Mouse (Mus musculus): Measurements from ENCODE around the gene Col4a6. TPM values are rescaled to one million over a fixed set of nuclear protein-coding genes. Genes with fewer than 3 reads are reported as not detected.

Col4a6 gene
- total and polyA plus RNA-seq, 2 experiments from 2014 or later: 2.5 to 7.0 TPM

GRCm38 (mm10) chrX:141151182-141151581, 322.7 kb downstream of the Col4a6 start:
- H3K36me3 ChIP-seq (ENCODE audit: insufficient read depth, low read length): no peaks in the 10 kb centered on the region
- H3K4me2 ChIP-seq (ENCODE audit: low read depth, low read length): no peak overlapping the region
- H3K4me1 ChIP-seq (ENCODE audit: insufficient read depth, low read length): no peaks in the 10 kb centered on the region
- TF ChIP-seq CTCF (IDR thresholded peaks at IDR 0.05; ENCODE audit: low read depth): no peak
- no peak overlapping the region for H3K27ac ChIP-seq
- no peak overlapping the region for H3K4me3 ChIP-seq (ENCODE audit: low read length)
- H3K27me3 ChIP-seq (ENCODE audit: insufficient read depth, low read length): no peaks in the 10 kb centered on the region
- H3K9ac ChIP-seq (replicated peaks; ENCODE audit: low read length): no peak overlapping the region
- DNase-seq (ENCODE audit: low spot score) (no peak), ATAC-seq (no peak)
- H3K9me3 ChIP-seq (ENCODE audit: low read length): no peaks in the 10 kb centered on the region

- H3K9ac ChIP-seq (replicated peaks; ENCODE audit: low read length): no peak overlapping the region
- no peak overlapping the region for H3K27ac ChIP-seq
- no peak for TF ChIP-seq CTCF (IDR thresholded peaks at IDR 0.05; ENCODE audit: low read depth)
- ATAC-seq (no peak), DNase-seq (ENCODE audit: low spot score) (no peak)
- H3K9me3 ChIP-seq (ENCODE audit: low read length): no peaks in the 10 kb centered on the region
- H3K4me2 ChIP-seq (ENCODE audit: low read depth, low read length): no peak overlapping the region
- H3K4me1 ChIP-seq (ENCODE audit: insufficient read depth, low read length): no peaks in the 10 kb centered on the region
- no peaks in the 10 kb centered on the region for H3K36me3 ChIP-seq (ENCODE audit: insufficient read depth, low read length)
- H3K27me3 ChIP-seq (ENCODE audit: insufficient read depth, low read length): no peaks in the 10 kb centered on the region
- no peak overlapping the region for H3K4me3 ChIP-seq (ENCODE audit: low read length)
Observed at GRCm38 (mm10) chrX:141150290-141150689, 323.6 kb downstream of the Col4a6 start.

- Histone ChIP-seq H3K4me2 (ENCODE audit: low read depth, low read length) (no peak overlapping the region), H3K4me1 (ENCODE audit: insufficient read depth, low read length) (no peaks in the 10 kb centered on the region), H3K9me3 (ENCODE audit: low read length) (no peaks in the 10 kb centered on the region), H3K4me3 (ENCODE audit: low read length) (no peak overlapping the region), H3K9ac (replicated peaks; ENCODE audit: low read length) (no peak overlapping the region), H3K27me3 (ENCODE audit: insufficient read depth, low read length) (no peaks in the 10 kb centered on the region), H3K36me3 (ENCODE audit: insufficient read depth, low read length) (no peaks in the 10 kb centered on the region), H3K27ac (no peak overlapping the region)
- ATAC-seq: no peak
- no peak for TF ChIP-seq CTCF (IDR thresholded peaks at IDR 0.05; ENCODE audit: low read depth)
- WGBS: 87% methylated on average over 1 of the region's 1 CpGs
- DNase-seq (ENCODE audit: low spot score): no peak
Observed at GRCm38 (mm10) chrX:141149705-141150104, 324.2 kb downstream of the Col4a6 start.

Other genes starting within 250 kb of the Col4a6 start
- gene Col4a5, start 1.3 kb upstream of the Col4a6 start, total RNA-seq (2014; rRNA removed): 31.9 and 39.4 TPM in 2 replicates
- 6.9 and 7.1 TPM in 2 replicates for gene Col4a5, start 1.3 kb upstream of the Col4a6 start, polyA plus RNA-seq (2015; fragmentation: Nextera tagmentation; extraction: Ambion mirVana)